Mouse (Mus musculus): ENCODE measurements around the gene Gm9821. TPM values are rescaled to one million over a fixed set of nuclear protein-coding genes. Genes with fewer than 3 reads are reported as not detected.

Gene Gm9821
- polyA plus RNA-seq, 1 experiment from 2014 or later = 0.52 TPM

GRCm38 (mm10) chr2:91958049-91958448 is 12.5 kb downstream of the Gm9821 start:
- no peaks in the 10 kb centered on the region for H3K9me3 ChIP-seq
- WGBS = 87% methylated on average over 8 of the region's 8 CpGs
- H3K4me3 ChIP-seq = no peak overlapping the region
- no peak for DNase-seq (ENCODE audit: extremely low spot score, low spot score)
- no peaks in the 10 kb centered on the region for H3K27me3 ChIP-seq (ENCODE audit: poor library complexity, severe bottlenecking)
- peaks cover 76% of the 10 kb centered on the region for H3K4me1 ChIP-seq
- peaks cover 21% of the 10 kb centered on the region for H3K36me3 ChIP-seq (replicated peaks)
- H3K27ac ChIP-seq = no peak overlapping the region

GRCm38 (mm10) chr2:91958701-91959457 is 13.4 kb downstream of the Gm9821 start:
- Histone ChIP-seq H3K4me1 (peaks cover 79% of the 10 kb centered on the region), H3K27ac (no peak overlapping the region), H3K36me3 (replicated peaks) (peaks cover 21% of the 10 kb centered on the region), H3K4me3 (no peak overlapping the region), H3K9me3 (no peaks in the 10 kb centered on the region), H3K27me3 (ENCODE audit: poor library complexity, severe bottlenecking) (peaks cover under 1% of the 10 kb centered on the region; the same call in 1 of the 2 replicates)
- 55% methylated on average over 10 of the region's 10 CpGs for WGBS
- peak; percentile 32 for DNase-seq (ENCODE audit: extremely low spot score, low spot score)

- Histone ChIP-seq H3K9me3 (no peaks in the 10 kb centered on the region), H3K27me3 (ENCODE audit: poor library complexity, severe bottlenecking) (peaks cover 9% of the 10 kb centered on the region), H3K4me3 (no peak overlapping the region), H3K36me3 (replicated peaks) (peaks cover 21% of the 10 kb centered on the region), H3K4me1 (peaks cover 80% of the 10 kb centered on the region), H3K27ac (no peak overlapping the region)
- peak; percentile 14 for DNase-seq (ENCODE audit: extremely low spot score, low spot score)
- WGBS = 83% methylated on average over 11 of the region's 11 CpGs
These were observed 14.3 kb downstream of the Gm9821 start for GRCm38 (mm10) chr2:91959544-91960410.

- Histone ChIP-seq H3K4me3 (no peak overlapping the region), H3K4me1 (peaks cover 81% of the 10 kb centered on the region), H3K27me3 (ENCODE audit: poor library complexity, severe bottlenecking) (peaks cover 16% of the 10 kb centered on the region), H3K27ac (no peak overlapping the region), H3K36me3 (replicated peaks) (peaks cover 21% of the 10 kb centered on the region), H3K9me3 (no peaks in the 10 kb centered on the region)
- 96% methylated on average over 5 of the region's 5 CpGs for WGBS
- no peak for DNase-seq (ENCODE audit: extremely low spot score, low spot score)
These were observed 15.0 kb downstream of the Gm9821 start for GRCm38 (mm10) chr2:91960459-91960858.

GRCm38 (mm10) chr2:91961901-91962761 is 16.6 kb downstream of the Gm9821 start:
- peaks cover 75% of the 10 kb centered on the region for H3K4me1 ChIP-seq
- peak overlapping the region; percentile 90 for H3K4me3 ChIP-seq
- H3K27ac ChIP-seq = peak overlapping the region; percentile 91
- WGBS = 71% methylated on average over 4 of the region's 4 CpGs
- peak; percentile 21 for DNase-seq (ENCODE audit: extremely low spot score, low spot score)
- H3K27me3 ChIP-seq (ENCODE audit: poor library complexity, severe bottlenecking) = peaks cover 33% of the 10 kb centered on the region
- H3K9me3 ChIP-seq = no peaks in the 10 kb centered on the region
- H3K36me3 ChIP-seq (replicated peaks) = peaks cover 14% of the 10 kb centered on the region; the same call in 1 of the 2 replicates

GRCm38 (mm10) chr2:91962864-91963401 is 17.4 kb downstream of the Gm9821 start:
- Histone ChIP-seq H3K27me3 (ENCODE audit: poor library complexity, severe bottlenecking) (peaks cover 34% of the 10 kb centered on the region), H3K27ac (peak overlapping the region; percentile 91), H3K36me3 (replicated peaks) (peaks cover 14% of the 10 kb centered on the region; the same call in 1 of the 2 replicates), H3K4me3 (peak overlapping the region; percentile 90), H3K4me1 (peaks cover 70% of the 10 kb centered on the region), H3K9me3 (no peaks in the 10 kb centered on the region)
- WGBS = under 1% methylated on average over 39 of the region's 39 CpGs
- DNase-seq (ENCODE audit: extremely low spot score, low spot score) = no peak

- under 1% methylated on average over 57 of the region's 57 CpGs for WGBS
- H3K27me3 ChIP-seq (ENCODE audit: poor library complexity, severe bottlenecking) = peaks cover 34% of the 10 kb centered on the region
- H3K4me1 ChIP-seq = peaks cover 74% of the 10 kb centered on the region
- peak; percentile 93 for DNase-seq (ENCODE audit: extremely low spot score, low spot score)
- H3K4me3 ChIP-seq = peak overlapping the region; percentile 90
- peak overlapping the region; percentile 91 for H3K27ac ChIP-seq
- H3K36me3 ChIP-seq (replicated peaks) = peaks cover 14% of the 10 kb centered on the region; the same call in 1 of the 2 replicates
- H3K9me3 ChIP-seq = no peaks in the 10 kb centered on the region
These were observed 18.0 kb downstream of the Gm9821 start for GRCm38 (mm10) chr2:91963443-91963932.

- H3K27me3 ChIP-seq (ENCODE audit: poor library complexity, severe bottlenecking) = peaks cover 42% of the 10 kb centered on the region
- H3K27ac ChIP-seq = peak overlapping the region; percentile 76
- H3K36me3 ChIP-seq (replicated peaks) = peaks cover 9% of the 10 kb centered on the region; the same call in 1 of the 2 replicates
- no peak for DNase-seq (ENCODE audit: extremely low spot score, low spot score)
- 85% methylated on average over 3 of the region's 3 CpGs for WGBS
- peak overlapping the region; percentile 38 for H3K4me3 ChIP-seq
- H3K9me3 ChIP-seq = no peaks in the 10 kb centered on the region
- H3K4me1 ChIP-seq = peaks cover 64% of the 10 kb centered on the region
These were observed 19.2 kb downstream of the Gm9821 start for GRCm38 (mm10) chr2:91964610-91965204.

GRCm38 (mm10) chr2:91965417-91965816 is 19.9 kb downstream of the Gm9821 start:
- Histone ChIP-seq H3K4me1 (peaks cover 56% of the 10 kb centered on the region), H3K9me3 (no peaks in the 10 kb centered on the region), H3K36me3 (replicated peaks) (0 out of 2 replicates have a peak, but pooled peaks cover 4% of the 10 kb centered on the region), H3K27me3 (ENCODE audit: poor library complexity, severe bottlenecking) (peaks cover 49% of the 10 kb centered on the region), H3K4me3 (peak overlapping the region; percentile 38), H3K27ac (peak overlapping the region; percentile 76)
- no peak for DNase-seq (ENCODE audit: extremely low spot score, low spot score)
- 15% methylated on average over 20 of the region's 20 CpGs for WGBS

- peaks cover 56% of the 10 kb centered on the region for H3K4me1 ChIP-seq
- WGBS = 86% methylated on average over 5 of the region's 5 CpGs
- H3K4me3 ChIP-seq = no peak overlapping the region
- no peak for DNase-seq (ENCODE audit: extremely low spot score, low spot score)
- no peak overlapping the region for H3K27ac ChIP-seq
- H3K9me3 ChIP-seq = no peaks in the 10 kb centered on the region
- peaks cover 58% of the 10 kb centered on the region for H3K27me3 ChIP-seq (ENCODE audit: poor library complexity, severe bottlenecking)
- no peaks in the 10 kb centered on the region for H3K36me3 ChIP-seq (replicated peaks)
These were observed 20.9 kb downstream of the Gm9821 start for GRCm38 (mm10) chr2:91966367-91966766.

GRCm38 (mm10) chr2:91967962-91968361 is 22.5 kb downstream of the Gm9821 start:
- WGBS = 69% methylated on average over 11 of the region's 11 CpGs
- no peak for DNase-seq (ENCODE audit: extremely low spot score, low spot score)
- H3K9me3 ChIP-seq = no peaks in the 10 kb centered on the region
- H3K27me3 ChIP-seq (ENCODE audit: poor library complexity, severe bottlenecking) = peaks cover 74% of the 10 kb centered on the region
- H3K27ac ChIP-seq = peak overlapping the region; percentile 60
- peaks cover 56% of the 10 kb centered on the region for H3K4me1 ChIP-seq
- H3K4me3 ChIP-seq = no peak overlapping the region
- no peaks in the 10 kb centered on the region for H3K36me3 ChIP-seq (replicated peaks)

Measured in forebrain, embryonic 10.5 days (tissue).